Mouse (Mus musculus): ENCODE measurements around the gene Pgls.

Pgls gene

DNA sequence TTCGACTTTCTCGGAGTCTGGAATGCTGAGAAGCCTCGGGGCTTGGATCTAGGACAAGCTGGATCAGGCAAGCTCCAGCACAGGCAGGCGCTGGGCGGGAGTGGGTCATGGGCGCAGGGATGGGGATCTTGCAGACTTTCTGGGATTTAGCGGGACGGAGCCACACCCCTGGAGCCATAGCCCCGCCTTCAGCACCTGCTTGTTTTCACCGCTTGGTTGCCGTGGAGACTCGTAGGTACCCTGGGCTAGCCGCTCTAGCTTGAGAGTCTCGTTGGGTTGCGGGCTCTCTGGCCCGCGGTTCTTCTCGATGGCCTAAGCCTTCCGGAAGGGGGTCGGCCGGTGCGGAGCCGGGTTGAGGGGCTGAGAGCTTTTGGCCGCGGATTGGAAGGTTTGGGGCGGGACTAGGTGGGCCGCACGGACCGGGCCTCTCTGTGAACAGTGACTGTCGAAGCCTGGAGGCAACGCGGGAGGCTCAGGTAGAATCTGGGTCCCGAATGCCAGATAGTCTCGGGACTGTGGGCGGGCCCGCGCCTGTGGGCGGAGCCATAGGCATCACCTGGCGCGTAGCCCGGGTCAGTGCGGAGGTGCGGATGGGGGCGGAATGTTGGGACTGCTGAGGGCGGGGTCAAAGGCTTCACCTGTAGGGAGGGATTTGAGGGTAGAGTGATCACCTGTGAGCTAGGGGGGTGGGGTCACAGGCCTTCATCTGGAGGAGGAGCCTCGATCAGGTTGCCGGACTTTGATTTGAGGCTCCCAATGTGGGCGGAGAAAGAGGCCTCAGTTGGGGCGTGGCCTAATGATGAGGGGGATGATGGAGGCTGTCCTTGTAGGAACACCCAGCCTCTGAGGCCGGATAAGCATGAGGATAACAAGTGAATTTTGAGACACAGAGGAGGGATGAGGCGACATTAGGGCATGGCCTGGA lies 22.3 kb upstream of the Pgls start:
- peak; percentile 89 for DNase-seq (ENCODE audit: low read depth)

DNA sequence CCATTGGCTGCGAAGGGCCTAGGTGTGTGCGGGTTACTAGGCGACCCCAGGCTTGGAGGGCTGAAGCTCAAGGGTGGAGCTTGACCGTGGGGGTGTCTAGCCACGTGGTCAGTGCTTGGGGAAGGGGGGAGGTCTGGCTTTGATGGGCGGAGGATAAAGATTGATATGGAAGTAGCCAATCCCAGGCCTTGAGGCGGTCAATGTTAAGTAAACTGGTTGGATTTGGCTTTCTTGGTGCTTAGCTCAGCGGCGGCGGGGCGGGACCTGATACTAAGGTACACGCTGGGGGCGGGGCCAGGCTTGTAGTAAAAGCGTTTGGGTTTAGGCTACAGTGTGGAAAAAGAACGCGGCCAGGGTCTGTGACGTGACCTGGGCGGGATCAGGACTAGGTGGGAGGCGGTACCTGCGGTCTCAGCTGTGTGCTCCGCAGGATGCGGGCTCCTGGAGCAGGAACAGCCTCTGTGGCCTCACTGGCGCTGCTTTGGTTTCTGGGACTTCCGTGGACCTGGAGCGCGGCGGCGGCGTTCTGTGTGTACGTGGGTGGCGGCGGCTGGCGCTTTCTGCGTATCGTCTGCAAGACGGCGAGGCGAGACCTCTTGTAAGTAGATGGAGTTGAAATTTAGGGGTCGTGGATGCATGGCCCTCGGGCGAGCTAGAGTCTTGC lies 21.6 kb upstream of the Pgls start:
- DNase-seq (ENCODE audit: low read depth) = peak; percentile 97

DNA sequence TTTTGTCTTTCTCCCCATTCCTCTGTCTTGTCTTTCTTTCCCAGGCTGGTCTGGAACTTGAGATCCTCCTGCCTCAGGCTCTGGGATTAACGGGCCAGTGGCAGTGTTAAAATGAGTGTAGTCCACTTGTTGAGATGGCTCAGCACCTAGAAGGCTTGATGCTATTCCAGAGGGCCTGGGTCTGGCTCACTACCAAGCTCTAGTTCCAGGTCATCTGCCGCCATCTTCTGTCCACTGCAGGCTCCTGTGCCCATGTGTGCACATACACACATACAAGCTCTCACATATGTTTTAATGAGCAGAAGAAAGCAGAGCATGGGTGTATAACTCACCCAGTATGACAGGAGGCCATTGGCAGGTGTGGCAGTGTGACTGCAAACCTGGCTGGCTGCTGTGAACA lies 19.9 kb upstream of the Pgls start:
- DNase-seq (ENCODE audit: low read depth) = no peak

DNA sequence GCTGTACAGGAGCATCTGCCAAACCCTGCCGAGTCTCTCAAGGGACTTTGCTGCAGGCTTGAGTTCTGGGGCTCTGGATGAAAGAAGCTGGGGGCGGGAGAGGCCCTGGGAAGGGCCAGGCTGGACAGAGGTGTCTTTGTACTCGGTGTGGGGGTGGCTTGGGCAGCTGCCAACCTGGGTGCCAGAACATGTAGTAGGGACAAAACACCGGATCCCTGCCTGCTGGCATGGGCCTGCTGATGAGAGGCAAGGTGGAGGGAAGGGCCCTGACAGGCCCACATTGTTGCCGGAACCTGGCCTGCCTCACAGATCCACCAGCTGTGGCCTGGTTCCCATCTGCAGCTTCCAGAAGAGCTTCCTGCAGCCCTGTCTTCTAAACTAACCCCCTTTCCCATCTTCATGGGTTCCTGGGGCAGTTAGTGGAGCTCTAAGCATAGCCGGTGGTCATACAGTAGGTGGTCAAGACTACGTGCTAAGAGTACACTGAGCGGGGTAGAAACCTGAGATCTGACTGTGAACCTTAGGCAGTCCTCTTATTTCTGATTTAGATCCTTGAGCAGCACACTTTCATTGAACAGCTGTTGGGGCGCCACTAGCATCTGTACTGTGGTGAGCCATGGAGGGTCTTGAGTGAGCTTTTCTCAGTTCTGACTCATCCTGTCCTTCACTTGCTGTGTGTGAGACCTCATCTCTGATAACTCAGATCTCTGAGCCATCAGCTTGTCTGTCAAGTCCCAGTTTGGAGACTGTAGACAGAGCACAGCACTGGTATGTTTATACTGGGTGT lies 18.9 kb upstream of the Pgls start:
- DNase-seq (ENCODE audit: low read depth) = no peak

DNA sequence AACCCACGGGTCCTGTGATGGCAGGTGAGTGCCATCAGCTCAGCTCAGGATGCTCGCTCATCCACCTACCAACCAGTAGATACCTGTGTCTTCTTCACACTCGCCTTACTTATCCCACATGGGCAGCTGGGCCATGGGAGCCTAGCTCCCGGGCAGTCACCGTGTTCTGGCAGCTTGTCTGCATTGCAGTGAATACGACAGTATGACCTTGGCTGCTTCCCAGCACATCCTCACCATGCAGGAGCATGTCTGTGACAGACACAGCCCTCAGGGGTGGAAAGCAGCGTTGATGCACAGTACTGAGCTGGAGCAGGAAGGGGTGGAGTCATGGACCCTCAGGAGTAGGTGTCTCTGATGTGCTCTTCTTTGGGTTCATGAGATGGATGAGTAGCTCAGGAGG lies 17.6 kb upstream of the Pgls start:
- DNase-seq (ENCODE audit: low read depth) = no peak

DNA sequence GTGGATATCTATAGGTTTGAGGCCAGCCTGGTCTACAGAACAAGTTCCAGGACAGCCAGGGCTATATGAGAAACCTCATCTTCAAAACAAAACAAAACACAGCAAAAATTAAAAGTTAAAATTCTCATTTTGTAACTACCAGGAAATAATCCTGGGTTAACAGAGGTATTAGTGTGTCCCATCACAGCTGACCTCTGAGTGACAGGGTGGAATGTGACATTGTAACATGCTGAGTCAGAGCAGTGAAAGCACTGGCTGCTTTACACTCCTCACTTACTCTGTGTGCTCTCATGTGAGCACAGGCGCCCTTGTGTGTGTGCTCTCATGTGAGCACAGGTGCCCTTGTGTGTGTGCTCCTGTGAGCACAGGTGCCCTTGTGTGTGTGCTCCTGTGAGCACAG lies 17.0 kb upstream of the Pgls start:
- no peak for DNase-seq (ENCODE audit: low read depth)

DNA sequence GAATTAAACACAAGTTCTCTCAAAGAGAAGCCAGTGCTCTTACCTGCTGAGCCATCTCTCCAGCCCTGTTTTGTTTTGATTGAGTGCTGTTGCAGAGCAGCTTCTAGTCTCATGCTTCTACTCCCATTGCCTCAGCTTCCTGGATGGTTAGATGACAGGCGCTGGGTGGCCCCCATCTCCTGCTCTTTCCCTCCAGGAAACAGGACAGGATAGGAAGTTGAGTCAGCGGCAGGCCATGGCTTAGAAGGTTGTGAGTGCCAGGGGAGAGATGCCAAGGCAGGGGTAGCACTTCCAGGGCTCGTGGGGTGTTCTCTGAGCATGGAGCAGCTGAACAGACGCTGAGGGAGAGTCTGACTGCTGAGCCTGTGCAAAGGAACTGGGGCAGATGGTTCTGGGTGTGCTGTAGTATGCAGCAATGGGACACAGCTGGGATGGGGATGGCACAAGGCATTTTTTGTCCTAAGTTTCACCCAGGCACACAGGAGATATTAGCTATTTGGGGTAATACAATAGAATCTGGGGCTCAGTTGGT lies 14.1 kb upstream of the Pgls start:
- no peak for DNase-seq (ENCODE audit: low read depth)

DNA sequence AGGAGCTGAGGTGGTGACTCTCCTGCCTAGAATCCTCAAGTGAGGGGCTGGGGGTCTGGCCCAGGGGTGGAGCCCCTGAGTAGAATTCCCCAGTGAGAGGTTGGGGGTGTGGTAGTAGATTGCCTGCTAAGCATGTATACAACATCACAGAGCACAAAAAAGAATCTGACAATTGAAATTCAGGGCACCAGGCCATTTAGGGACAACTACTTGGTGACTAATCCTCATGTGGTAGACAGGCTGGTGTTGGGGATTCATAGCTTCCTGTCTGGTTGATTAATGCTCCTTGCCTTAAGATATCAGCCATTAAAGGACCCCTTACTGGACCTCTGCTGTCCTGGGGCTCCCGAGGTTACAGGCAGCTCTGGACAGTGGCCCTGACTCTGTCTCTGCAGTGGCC lies 13.0 kb upstream of the Pgls start:
- DNase-seq (ENCODE audit: low read depth) = no peak

DNA sequence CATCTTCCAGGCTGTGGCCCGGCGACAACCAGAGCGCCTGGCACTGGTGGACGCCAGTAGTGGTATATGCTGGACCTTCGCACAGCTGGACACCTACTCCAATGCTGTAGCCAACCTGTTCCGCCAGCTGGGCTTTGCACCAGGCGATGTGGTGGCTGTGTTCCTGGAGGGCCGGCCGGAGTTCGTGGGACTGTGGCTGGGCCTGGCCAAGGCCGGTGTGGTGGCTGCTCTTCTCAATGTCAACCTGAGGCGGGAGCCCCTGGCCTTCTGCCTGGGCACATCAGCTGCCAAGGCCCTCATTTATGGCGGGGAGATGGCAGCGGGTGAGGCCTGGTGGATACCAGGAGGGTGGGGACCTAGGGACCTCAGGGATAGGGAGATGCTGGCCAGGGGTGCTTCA lies 12.5 kb upstream of the Pgls start:
- DNase-seq (ENCODE audit: low read depth) = no peak

DNA sequence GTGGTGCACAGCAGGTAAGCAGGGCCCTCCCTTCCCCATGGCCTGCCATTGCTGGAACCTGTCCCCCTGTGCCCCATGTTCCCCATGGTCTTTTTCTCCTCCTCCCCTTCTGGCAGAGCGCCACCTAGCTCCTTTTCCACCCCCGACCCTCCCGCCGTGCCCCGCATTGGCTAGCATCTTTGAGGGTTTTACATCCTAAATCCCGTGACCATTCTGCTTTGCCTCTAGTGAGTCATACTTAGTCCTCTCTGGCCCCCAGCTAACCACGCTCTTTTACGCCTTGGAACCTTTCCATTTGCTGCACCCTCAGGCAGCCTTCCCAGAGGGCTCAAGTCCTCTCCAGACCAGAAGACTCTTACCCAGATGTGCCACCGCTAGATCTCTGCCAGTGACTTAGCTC lies 11.8 kb upstream of the Pgls start:
- no peak for DNase-seq (ENCODE audit: low read depth)

DNA sequence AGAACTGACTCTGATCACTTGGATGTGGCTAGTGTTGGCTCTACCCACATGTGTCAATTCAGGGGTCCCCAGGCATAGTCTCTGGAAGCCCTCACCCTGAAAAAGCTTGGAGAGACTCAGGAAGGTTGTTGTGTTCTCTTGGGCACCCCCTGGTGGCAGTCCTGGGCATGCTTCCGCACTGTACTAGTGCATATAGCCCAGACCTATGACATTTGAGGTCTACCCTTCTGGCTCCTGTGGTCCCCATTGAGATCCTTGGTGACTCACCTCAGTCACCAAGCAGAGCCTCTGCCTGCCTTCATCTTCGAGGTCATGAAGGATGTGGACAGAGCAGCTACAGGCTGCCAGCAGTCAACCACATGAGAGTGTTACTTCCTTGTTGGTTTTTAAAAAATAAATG lies 5.1 kb upstream of the Pgls start:
- peak; percentile 78 for DNase-seq (ENCODE audit: low read depth)

DNA sequence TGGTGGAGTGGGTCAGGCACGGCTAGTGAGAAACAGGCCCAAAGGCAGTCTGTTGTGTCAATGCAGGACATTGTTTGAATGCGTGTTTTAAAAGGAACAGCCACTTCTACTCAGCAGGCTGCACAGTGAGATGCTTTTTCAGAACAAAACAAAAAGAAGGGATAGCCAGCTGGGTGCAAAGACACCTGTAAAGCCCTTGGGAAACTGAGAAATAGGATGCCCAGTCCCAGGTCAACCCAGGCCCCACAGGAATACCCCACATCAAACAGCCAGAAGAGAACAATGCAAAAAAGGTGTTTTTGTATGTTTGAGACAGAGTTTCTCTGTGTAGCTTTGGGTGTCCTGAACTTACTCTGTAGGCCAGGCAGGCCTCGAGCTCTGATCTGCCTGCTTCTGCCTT lies 3.2 kb upstream of the Pgls start:
- no peak for DNase-seq (ENCODE audit: low read depth)

DNA sequence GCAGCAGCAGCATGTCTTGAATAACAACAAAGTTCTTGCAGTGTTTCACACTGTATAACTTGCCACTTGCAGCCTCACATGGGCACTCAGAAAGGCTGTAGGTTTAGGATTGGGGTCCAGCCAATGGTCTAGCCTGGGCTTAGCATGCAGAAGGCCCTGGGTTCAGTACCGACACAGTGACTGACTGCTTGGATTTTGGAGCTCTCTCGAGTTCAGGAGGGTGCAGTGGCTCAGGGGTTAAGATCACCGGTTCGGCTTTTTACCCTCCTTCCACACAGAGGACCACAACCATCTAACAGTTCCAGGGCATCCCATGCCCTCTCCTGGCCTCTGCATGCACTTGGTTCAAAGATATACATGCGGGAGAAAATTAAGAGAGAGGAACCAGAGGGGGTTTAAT lies 959 bp upstream of the Pgls start:
- no peak for DNase-seq (ENCODE audit: low read depth)

DNA sequence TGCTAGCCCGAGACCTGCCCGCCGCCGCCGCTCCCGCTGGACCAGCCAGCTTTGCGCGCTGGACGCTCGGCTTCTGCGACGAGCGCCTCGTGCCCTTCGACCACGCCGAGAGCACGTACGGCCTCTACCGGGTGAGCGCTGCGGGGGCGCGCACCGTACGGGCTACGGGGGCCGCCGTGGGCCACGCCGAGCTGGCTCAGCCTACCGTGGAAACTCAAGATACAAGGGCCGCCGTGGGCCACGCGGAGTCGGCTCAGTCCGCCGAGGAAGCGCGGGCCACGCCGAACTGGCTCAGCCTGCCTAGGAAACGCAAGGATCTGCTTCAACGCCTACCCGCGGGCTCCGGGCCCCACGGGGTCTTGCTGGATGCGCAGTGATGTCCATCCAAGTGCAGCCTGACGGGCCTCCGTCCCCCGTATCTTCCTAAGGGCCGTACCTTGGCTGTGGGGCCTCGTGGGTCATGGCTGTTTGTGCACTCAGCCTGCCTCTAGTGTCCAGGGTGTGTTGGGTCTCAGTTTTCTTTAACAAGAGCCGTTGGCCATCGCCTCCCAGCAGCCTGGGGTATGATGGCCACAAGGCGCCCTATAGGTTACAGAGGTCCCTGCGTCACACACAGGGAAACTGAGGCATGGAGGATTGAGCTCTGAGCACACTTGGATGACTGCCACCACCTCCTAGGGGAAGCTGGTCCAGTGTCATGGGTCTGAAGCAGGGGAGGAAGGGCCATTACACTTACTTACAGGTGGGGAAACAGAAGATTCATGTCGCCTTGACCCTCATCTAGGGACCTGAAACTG lies 596 bp downstream of the Pgls start:
- DNase-seq (ENCODE audit: low read depth) = peak; percentile 73

DNA sequence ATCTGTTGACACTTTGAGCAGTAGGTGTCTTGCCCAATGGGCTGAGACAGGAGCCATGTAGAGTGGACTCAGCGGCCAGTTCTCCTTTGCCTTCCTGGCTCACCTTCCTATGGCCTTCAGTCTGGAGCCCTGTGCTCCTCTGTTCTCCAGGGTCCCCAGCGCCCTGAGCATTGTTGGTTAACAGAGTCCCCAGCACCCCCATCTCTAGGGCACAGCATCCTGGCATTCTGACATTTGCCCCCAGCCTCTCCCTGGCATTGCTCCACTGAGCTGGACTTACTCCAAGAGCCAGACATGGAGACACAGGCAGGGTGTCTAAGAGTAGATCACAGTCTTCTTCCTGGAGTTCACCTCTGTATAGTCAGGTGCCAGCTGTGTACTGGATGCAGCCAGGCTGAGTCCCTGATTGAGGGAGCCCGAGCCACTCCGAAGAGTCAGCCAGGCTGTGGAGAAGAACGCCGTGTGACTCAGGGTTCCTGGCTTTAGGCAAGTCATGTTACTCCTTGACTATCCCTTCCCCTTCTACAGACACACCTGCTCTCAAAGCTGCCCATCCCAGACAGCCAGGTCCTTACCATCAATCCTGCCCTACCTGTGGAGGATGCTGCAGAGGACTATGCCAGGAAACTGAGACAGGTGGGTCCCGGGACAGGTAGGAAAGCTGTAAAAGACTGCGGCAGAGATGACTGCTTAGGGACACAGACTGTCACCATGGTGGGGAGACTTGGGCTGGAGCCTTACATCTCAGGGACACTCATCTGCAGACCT lies 1.8 kb downstream of the Pgls start:
- DNase-seq (ENCODE audit: low read depth) = no peak

DNA sequence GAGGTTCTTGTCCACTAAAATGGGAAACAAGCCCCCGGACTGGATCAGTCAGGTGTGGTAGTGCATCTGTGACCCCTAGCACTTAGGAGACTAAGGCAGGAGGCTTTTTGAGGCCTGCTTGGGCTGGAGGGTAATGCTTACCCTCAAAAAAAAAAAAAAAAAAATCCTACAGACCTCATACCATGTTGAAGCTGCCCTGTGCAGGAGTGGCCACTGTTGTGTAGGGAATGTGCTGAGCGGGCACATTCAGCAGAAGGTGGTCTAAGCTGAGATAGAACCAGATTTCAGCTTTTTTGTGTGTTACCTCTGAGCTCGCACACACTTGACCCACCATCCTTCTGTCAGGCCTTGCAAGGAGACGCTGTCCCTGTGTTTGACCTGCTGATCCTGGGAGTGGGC lies 2.3 kb downstream of the Pgls start:
- DNase-seq (ENCODE audit: low read depth) = no peak

DNA sequence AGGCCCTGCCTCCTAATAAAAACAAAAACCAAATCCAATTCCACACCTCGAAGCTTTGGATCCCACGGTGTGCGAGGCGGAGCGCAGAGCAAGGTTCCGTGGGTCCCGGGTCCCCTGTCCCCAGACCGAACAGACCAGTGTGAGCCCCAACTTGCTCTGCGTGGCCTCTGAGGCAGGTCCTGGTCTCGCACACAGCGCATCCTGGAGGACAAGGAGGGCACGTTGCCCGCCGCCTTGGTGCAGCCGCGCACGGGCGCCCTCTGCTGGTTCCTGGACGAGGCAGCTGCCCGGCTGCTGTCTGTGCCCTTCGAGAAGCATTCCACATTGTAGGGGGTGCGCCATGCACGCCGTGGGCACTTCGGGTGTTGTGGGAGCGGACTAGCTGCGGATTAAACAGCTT lies 3.9 kb downstream of the Pgls start:
- peak; percentile 91 for DNase-seq (ENCODE audit: low read depth)

DNA sequence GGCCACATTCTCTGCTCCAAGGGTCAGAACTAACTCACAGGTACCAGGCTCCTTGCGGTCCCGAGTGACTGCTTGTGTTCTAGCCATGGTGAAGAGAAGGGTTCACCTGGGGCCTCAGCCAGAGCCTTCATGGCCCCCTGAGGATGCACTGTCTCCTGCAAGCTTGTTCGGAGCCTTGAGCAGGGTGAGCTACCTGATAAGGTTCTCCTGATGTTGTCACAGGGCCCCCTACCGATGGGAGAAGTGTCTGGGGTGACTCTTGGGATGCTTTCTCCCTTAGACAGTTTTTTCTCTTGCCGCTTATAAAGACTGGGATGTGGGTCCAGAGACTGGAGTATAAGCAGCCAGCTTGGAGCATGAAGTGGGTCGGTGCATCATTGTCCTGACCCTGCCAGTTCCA lies 4.4 kb downstream of the Pgls start:
- no peak for DNase-seq (ENCODE audit: low read depth)

DNA sequence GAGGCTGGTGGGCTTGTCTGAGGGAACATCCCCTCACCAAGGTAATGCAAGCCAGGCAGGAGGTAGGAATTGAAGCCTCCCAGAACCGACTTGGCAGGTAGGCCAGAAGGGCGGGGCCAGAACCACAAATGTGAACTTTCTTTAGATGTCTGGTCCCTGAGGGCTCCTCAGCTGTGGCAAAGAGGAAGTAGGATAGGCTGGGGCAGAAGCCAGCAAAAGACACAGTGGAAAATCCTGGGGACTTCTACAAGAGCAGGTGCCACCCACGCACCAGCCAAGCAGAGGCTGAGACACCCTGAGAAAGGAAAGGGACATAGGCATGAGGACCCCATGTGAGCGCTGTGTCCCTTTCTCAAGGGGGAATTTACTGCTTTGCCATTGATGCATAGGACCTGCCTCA lies 4.8 kb downstream of the Pgls start:
- DNase-seq (ENCODE audit: low read depth) = peak; percentile 57

DNA sequence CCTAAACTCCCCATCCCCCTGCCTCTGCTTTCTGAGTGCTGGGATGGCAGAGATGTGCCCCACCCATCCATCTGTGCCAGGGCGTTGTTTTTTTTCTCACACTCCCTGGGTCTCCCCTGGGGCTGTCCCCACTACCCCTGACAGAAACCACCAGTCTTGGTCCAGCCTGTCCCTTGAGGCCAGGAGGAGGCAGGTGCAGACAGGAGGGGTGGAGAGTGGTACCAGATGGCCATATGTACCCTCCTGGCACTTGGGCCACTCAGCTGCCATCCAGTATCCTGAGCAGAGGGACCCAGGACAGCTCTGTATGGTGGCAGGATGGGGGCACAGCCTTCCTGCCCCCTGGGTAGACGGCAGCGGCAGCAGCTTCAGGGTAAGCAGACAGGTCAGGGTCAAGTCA lies 5.5 kb downstream of the Pgls start, which contains the start of gene Fam129c:
Gene Fam129c (plus strand): TSS at position 198 of the 400 bp plus-strand sequence.
- no peak for DNase-seq (ENCODE audit: low read depth)

DNA sequence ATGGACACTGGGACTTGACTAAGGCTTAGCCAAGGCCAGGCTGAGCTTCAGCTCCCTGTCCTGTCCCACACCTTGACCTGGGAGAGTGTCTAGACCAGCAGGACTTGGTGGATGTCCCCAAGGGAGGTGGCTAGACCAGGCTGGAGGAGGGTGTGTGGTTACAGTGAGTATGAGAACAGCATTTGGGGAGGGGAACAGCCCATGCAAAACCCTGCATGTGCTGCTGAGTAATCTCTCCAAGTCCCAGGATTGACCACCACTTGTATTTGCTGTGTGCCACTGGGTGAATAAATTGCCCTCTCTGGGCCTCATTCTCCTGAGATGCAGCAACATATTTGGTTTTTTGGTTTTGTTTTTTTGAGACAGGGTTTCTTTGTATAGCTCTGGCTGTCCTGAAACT lies 6.4 kb downstream of the Pgls start:
- DNase-seq (ENCODE audit: low read depth) = no peak
